In genomic region chr14:45656831-45657640, GRCm38 (mm10) we compare ENCODE assay signal across 8 mouse cellular contexts. TPM values are rescaled to one million over a fixed set of nuclear protein-coding genes. Genes with fewer than 3 reads are reported as not detected.
A peak's percentile ranks its signal among the peaks of the same experiment; 100 is the strongest.
DNase-seq lines count a peak whose midpoint lies in the region; ATAC-seq lines count a peak whose summit lies in the region.

No protein-coding gene starts in this region.

- no peaks in the 10 kb centered on the region for H3K9me3 ChIP-seq in hindbrain, embryonic 13.5 days

- under 1% methylated on average over 68 of the region's 69 CpGs for WGBS in hindbrain, embryonic 13.5 days

- peak overlapping the region; percentile 97 for H3K27ac ChIP-seq in hindbrain, embryonic 13.5 days

- H3K27me3 ChIP-seq in hindbrain, embryonic 13.5 days = no peaks in the 10 kb centered on the region

- peak; percentile 55 for ATAC-seq in hindbrain, embryonic 13.5 days (ENCODE audit: low FRiP score)

- DNase-seq in Muller cell, postnatal 12 days (ENCODE audit: inconsistent ontology term) = peak; percentile 72
- DNase-seq in cerebellum, postnatal 10 days = peak; percentile 73 to 78
- peak; percentile 37 to 47 for DNase-seq in frontal cortex, postnatal 14 days (ENCODE audit: low spot score in 2 of 2)
- DNase-seq in layer of hippocampus, postnatal 14 days (ENCODE audit: low spot score in 2 of 2) = peak; percentile 39 to 59
- DNase-seq in lung, postnatal 36 days = peak; percentile 46
- DNase-seq in right cerebral cortex, adult 18-20 months = peak; percentile 51
- DNase-seq in urinary bladder, postnatal 14 days (ENCODE audit: low spot score) = peak; percentile 44

- H3K9ac ChIP-seq in hindbrain, embryonic 13.5 days = peak overlapping the region; percentile 96

- peak overlapping the region; percentile 88 for H3K4me3 ChIP-seq in hindbrain, embryonic 13.5 days

- peaks cover 42% of the 10 kb centered on the region for H3K4me1 ChIP-seq in hindbrain, embryonic 13.5 days (replicated peaks)

- peak overlapping the region; percentile 86 for H3K4me2 ChIP-seq in hindbrain, embryonic 13.5 days

- no peaks in the 10 kb centered on the region for H3K36me3 ChIP-seq in hindbrain, embryonic 13.5 days

RNA-seq across cellular contexts. Expression of gene Ddhd1, which starts 0.9 kb away (rescaled TPM):
- 15.8 and 19.2 TPM in 2 replicates for polyA plus RNA-seq in hindbrain, embryonic 13.5 days (2015; fragmentation: Nextera tagmentation; extraction: Ambion mirVana)
- total RNA-seq in layer of hippocampus, postnatal 14 days (2021) = 10 to 100 TPM; 70.3 to 72.0 TPM

Comparison
In these comparisons a context has a peak if more than half of its experiments do, and no peak if none do; other contexts are left out.
1. Peak in every context shown above with its lines: DNase-seq, ATAC-seq, H3K4me3 ChIP-seq and H3K27ac ChIP-seq.